Mouse (Mus musculus): ENCODE results near the gene Prdx4. TPM values are rescaled to one million over a fixed set of nuclear protein-coding genes. Genes with fewer than 3 reads are reported as not detected.
"Not testable (repeated sequence)": the region's sequence is repeated elsewhere in the genome, so short reads cannot be mapped to it uniquely, and the experiment has no call there.

Gene Prdx4
- polyA plus RNA-seq (2015; fragmentation: Nextera tagmentation; extraction: Ambion mirVana): 227 and 248 TPM in 2 replicates

GRCm38 (mm10) chrX:155340654-155341053 is at the start of gene Prdx4:
Gene Prdx4, minus strand, starts transcription at chrX:155340754.
- no peak for ATAC-seq (replicated peaks; ENCODE audit: insufficient number of reproducible peaks, insufficient read depth, low FRiP score, low read depth)
- Histone ChIP-seq H3K27ac (no peak within 1 kb of the TSS), H3K4me1 (replicated peaks) (no peaks in the 10 kb centered on the region), H3K9ac (no peak within 1 kb of the TSS), H3K4me3 (no peak within 1 kb of the TSS), H3K27me3 (no peaks in the 10 kb centered on the region), H3K9me3 (replicated peaks) (no peaks in the 10 kb centered on the region), H3K4me2 (no peak within 1 kb of the TSS), H3K36me3 (no peaks in the 10 kb centered on the region)

DNA sequence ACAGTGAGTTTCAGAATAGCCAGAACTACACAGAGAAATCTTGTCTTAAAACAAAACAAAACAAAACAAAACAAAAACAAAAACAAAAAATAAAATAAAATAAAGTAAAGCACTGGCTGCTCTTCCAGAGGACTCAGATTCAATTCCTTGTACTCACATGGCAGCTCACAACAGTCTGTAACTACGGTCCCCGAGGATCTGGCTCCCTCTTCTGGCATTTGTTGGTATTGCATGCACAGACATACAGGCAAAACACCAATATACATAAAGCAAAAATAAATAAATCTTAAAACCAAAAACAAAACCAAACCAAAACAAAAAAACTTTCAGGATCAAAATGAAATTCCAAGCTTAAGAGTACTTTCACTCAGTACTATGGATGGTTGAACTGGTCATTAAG is 36.0 kb upstream of the Prdx4 start:
- no peak for ATAC-seq (replicated peaks; ENCODE audit: insufficient number of reproducible peaks, insufficient read depth, low FRiP score, low read depth)
- 23% methylated on average over 2 of the region's 2 CpGs for WGBS

DNA sequence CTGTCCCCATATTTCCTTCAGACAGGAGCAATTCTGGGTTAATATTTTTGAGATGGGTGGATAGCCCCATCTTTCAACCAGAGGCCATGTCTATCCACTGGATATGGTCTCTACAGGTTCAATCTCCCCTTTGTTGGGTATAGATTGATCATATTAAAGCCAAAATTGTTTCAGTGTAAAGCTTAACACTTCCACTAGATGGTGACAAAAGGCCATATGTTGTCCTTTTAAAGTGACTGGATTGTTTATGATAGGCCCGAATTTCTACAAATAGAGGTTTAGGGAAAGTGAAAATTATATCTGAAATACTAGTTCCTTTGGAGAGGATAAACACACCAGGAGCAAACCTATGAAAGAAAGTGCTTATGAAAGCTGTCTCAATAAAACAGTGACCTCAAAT is 34.9 kb upstream of the Prdx4 start:
- H3K27ac ChIP-seq: no peak overlapping the region
- 30% methylated on average over 1 of the region's 1 CpGs for WGBS
- H3K4me2 ChIP-seq: no peak overlapping the region
- no peaks in the 10 kb centered on the region for H3K9me3 ChIP-seq (replicated peaks)
- H3K4me1 ChIP-seq (replicated peaks): no peaks in the 10 kb centered on the region
- no peaks in the 10 kb centered on the region for H3K27me3 ChIP-seq
- no peak for ATAC-seq (replicated peaks; ENCODE audit: insufficient number of reproducible peaks, insufficient read depth, low FRiP score, low read depth)
- no peak overlapping the region for H3K4me3 ChIP-seq
- no peaks in the 10 kb centered on the region for H3K36me3 ChIP-seq
- no peak overlapping the region for H3K9ac ChIP-seq

More for the DNA sequence above, 36.0 kb upstream of the Prdx4 start:
- H3K27me3 ChIP-seq: no peaks in the 10 kb centered on the region
- H3K4me1 ChIP-seq (replicated peaks): no peaks in the 10 kb centered on the region
- H3K9ac ChIP-seq: no peak overlapping the region
- H3K27ac ChIP-seq: no peak overlapping the region
- no peak overlapping the region for H3K4me3 ChIP-seq
- H3K4me2 ChIP-seq: no peak overlapping the region
- H3K9me3 ChIP-seq (replicated peaks): no peaks in the 10 kb centered on the region
- no peaks in the 10 kb centered on the region for H3K36me3 ChIP-seq

GRCm38 (mm10) chrX:155370110-155370509 is 29.6 kb upstream of the Prdx4 start:
- WGBS: 44% methylated on average over 3 of the region's 3 CpGs
- H3K27me3 ChIP-seq; H3K9me3 ChIP-seq (replicated peaks); H3K4me1 ChIP-seq (replicated peaks); H3K4me2 ChIP-seq; ATAC-seq (replicated peaks; ENCODE audit: insufficient number of reproducible peaks, insufficient read depth, low FRiP score, low read depth); H3K36me3 ChIP-seq; H3K9ac ChIP-seq; H3K27ac ChIP-seq; H3K4me3 ChIP-seq: not testable (repeated sequence)

DNA sequence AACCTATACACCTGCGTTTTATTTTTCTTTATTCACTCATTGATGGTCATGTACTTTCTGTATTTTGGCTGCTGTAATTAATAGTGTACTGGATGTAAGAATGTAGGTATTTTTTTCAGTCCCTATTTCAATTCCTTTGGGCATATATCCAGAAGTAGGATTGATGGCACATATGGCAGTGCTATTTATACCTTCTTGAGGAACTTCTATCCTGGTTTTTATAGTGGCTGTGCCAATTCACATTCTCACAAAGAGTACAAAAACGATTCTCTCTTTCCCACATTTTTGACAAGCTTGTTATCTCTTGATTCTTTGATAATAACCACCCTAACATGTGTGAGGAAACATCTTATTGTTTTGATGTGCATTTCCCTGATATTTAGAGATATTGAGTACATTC is 24.5 kb upstream of the Prdx4 start:
- Histone ChIP-seq H3K4me3 (no peak overlapping the region), H3K9me3 (replicated peaks) (no peaks in the 10 kb centered on the region), H3K4me1 (replicated peaks) (no peaks in the 10 kb centered on the region), H3K4me2 (no peak overlapping the region), H3K27ac (no peak overlapping the region), H3K27me3 (no peaks in the 10 kb centered on the region), H3K36me3 (no peaks in the 10 kb centered on the region), H3K9ac (no peak overlapping the region)
- ATAC-seq (replicated peaks; ENCODE audit: insufficient number of reproducible peaks, insufficient read depth, low FRiP score, low read depth): no peak
- 38% methylated on average over 2 of the region's 2 CpGs for WGBS

DNA sequence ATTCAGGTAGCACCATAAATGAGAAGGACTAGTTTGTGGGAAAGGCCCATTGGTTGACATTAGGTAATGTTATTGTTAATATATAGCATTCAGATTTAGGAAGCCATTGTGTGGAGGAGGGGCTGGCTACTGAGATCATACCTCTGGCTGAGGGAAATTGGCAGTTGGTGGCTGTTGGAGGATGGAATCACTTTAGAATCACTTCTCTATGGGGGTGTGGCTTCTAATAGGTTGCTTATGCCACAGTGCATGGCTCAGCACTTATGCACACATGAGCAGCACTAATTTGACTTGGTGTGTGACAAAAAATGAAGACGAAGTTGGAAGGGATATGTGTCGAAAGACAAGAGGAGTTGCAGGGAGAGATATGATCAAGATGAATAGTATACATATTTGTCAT is 5.7 kb upstream of the Prdx4 start:
- Histone ChIP-seq H3K36me3 (no peaks in the 10 kb centered on the region), H3K4me1 (replicated peaks) (no peaks in the 10 kb centered on the region), H3K9ac (no peak overlapping the region), H3K4me2 (no peak overlapping the region), H3K27ac (no peak overlapping the region), H3K9me3 (replicated peaks) (no peaks in the 10 kb centered on the region), H3K27me3 (no peaks in the 10 kb centered on the region), H3K4me3 (no peak overlapping the region)
- 72% methylated on average over 2 of the region's 2 CpGs for WGBS
- ATAC-seq (replicated peaks; ENCODE audit: insufficient number of reproducible peaks, insufficient read depth, low FRiP score, low read depth): no peak

- Histone ChIP-seq H3K9ac (peak overlapping the region; percentile 68), H3K4me3 (peak overlapping the region; percentile 66), H3K4me1 (replicated peaks) (no peaks in the 10 kb centered on the region), H3K4me2 (peak overlapping the region; percentile 60), H3K27ac (peak overlapping the region; percentile 89), H3K27me3 (no peaks in the 10 kb centered on the region), H3K9me3 (replicated peaks) (no peaks in the 10 kb centered on the region), H3K36me3 (no peaks in the 10 kb centered on the region)
- 16% methylated on average over 49 of the region's 49 CpGs for WGBS
- ATAC-seq (replicated peaks; ENCODE audit: insufficient number of reproducible peaks, insufficient read depth, low FRiP score, low read depth): peak; percentile 96
These were observed 2.4 kb downstream of the Prdx4 start for GRCm38 (mm10) chrX:155337905-155338721.

DNA sequence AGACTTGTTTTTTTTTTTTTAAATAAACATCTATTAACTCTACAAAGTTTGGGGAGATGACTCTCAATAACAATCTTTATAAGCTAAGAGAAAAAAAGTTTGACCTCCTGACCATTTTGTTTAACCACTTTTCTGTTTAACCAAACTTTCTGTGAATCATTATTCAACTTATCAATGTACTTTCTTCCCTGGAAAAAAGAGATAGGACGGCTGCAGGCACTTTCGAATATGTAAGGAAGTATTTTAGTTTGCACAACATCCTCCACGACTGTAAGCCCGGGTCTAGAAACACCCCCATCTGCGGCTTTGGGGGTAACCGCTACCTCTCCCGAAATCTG is 3.0 kb downstream of the Prdx4 start:
- no peaks in the 10 kb centered on the region for H3K4me1 ChIP-seq (replicated peaks)
- H3K27me3 ChIP-seq: no peaks in the 10 kb centered on the region
- 10% methylated on average over 7 of the region's 7 CpGs for WGBS
- no peaks in the 10 kb centered on the region for H3K36me3 ChIP-seq
- H3K9ac ChIP-seq: peak overlapping the region; percentile 68
- H3K9me3 ChIP-seq (replicated peaks): no peaks in the 10 kb centered on the region
- H3K4me2 ChIP-seq: peak overlapping the region; percentile 60
- H3K27ac ChIP-seq: peak overlapping the region; percentile 89
- H3K4me3 ChIP-seq: peak overlapping the region; percentile 66
- no peak for ATAC-seq (replicated peaks; ENCODE audit: insufficient number of reproducible peaks, insufficient read depth, low FRiP score, low read depth)

DNA sequence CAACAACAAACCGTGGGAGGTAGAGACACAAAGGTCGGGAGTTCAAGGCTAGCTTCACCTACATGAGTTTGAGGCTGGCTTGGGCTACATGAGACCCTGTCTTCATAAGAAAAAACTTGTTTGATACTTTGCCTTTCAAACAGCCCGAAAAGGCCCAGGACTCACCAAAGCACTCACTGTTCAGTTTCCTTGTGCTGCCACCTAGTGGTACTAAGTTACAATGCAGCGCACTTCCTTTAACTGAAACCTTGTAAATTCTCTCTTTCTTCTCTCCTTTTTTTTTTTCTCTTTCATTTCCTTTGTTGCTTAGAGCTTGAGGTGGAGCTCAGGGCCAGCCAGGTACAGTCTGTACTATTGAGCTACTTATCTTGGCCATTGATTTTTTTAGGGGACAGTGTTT is 22.5 kb downstream of the Prdx4 start:
- H3K9ac ChIP-seq: no peak overlapping the region
- no peaks in the 10 kb centered on the region for H3K9me3 ChIP-seq (replicated peaks)
- no peaks in the 10 kb centered on the region for H3K27me3 ChIP-seq
- no peaks in the 10 kb centered on the region for H3K4me1 ChIP-seq (replicated peaks)
- no peak overlapping the region for H3K4me2 ChIP-seq
- no peak overlapping the region for H3K27ac ChIP-seq
- H3K36me3 ChIP-seq: no peaks in the 10 kb centered on the region
- WGBS: 37% methylated on average over 4 of the region's 4 CpGs
- ATAC-seq (replicated peaks; ENCODE audit: insufficient number of reproducible peaks, insufficient read depth, low FRiP score, low read depth): no peak
- H3K4me3 ChIP-seq: no peak overlapping the region

DNA sequence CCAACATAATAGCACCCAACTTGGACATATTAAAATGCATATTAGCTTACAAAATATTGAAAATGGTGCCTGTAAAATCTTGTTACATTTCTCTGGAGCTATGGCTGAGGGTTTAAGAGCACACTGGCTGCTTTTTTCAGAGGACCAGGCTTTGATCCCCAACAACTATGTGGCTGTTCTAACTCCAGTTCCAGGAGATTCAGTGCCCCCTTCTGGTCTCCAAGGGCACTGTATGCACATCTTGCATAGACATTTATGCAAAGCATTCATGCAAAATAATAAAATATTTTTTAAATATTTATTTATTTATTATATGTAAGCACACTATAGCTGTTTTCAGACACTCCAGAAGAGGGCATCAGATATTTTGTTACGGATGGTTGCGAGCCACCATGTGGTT is 34.2 kb downstream of the Prdx4 start:
- H3K4me1 ChIP-seq (replicated peaks): no peaks in the 10 kb centered on the region
- no peak overlapping the region for H3K4me2 ChIP-seq
- no peaks in the 10 kb centered on the region for H3K9me3 ChIP-seq (replicated peaks)
- H3K36me3 ChIP-seq: no peaks in the 10 kb centered on the region
- no peak for ATAC-seq (replicated peaks; ENCODE audit: insufficient number of reproducible peaks, insufficient read depth, low FRiP score, low read depth)
- no peak overlapping the region for H3K27ac ChIP-seq
- WGBS: 85% methylated on average over 2 of the region's 2 CpGs
- H3K9ac ChIP-seq: no peak overlapping the region
- H3K4me3 ChIP-seq: no peak overlapping the region
- no peaks in the 10 kb centered on the region for H3K27me3 ChIP-seq

- no peaks in the 10 kb centered on the region for H3K4me1 ChIP-seq (replicated peaks)
- no peak for ATAC-seq (replicated peaks; ENCODE audit: insufficient number of reproducible peaks, insufficient read depth, low FRiP score, low read depth)
- WGBS: 32% methylated on average over 1 of the region's 1 CpGs
- H3K27me3 ChIP-seq: no peaks in the 10 kb centered on the region
- H3K27ac ChIP-seq: no peak overlapping the region
- no peaks in the 10 kb centered on the region for H3K36me3 ChIP-seq
- H3K4me2 ChIP-seq: no peak overlapping the region
- H3K9me3 ChIP-seq (replicated peaks): no peaks in the 10 kb centered on the region
- H3K9ac ChIP-seq: no peak overlapping the region
- H3K4me3 ChIP-seq: no peak overlapping the region
These were observed 60.0 kb downstream of the Prdx4 start for GRCm38 (mm10) chrX:155280427-155281044.

DNA sequence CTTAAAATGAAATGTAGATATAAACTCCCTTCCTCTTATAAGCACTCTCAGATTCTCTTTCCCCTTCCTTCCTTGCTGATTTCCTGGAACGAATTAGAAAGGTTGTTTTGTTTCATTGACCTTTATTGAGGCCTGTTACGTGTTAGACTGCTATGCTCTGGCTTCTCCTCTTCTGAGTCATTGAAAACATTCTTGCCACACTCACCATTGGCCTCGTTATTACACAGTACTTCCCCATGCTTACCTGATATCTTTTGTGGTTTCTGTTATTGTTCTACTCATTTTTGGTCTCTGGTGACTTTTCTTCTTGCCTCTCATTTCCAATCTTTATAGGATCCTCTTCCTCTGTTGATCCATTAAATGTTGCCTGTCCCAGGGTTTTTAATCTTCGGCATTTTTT is 62.1 kb downstream of the Prdx4 start:
- no peak overlapping the region for H3K9ac ChIP-seq
- no peak overlapping the region for H3K4me2 ChIP-seq
- H3K4me3 ChIP-seq: no peak overlapping the region
- no peaks in the 10 kb centered on the region for H3K9me3 ChIP-seq (replicated peaks)
- no peaks in the 10 kb centered on the region for H3K4me1 ChIP-seq (replicated peaks)
- no peak overlapping the region for H3K27ac ChIP-seq
- no peaks in the 10 kb centered on the region for H3K27me3 ChIP-seq
- ATAC-seq (replicated peaks; ENCODE audit: insufficient number of reproducible peaks, insufficient read depth, low FRiP score, low read depth): no peak
- 70% methylated on average over 4 of the region's 4 CpGs for WGBS
- no peaks in the 10 kb centered on the region; the same call in 1 of the 2 replicates for H3K36me3 ChIP-seq
